Mouse (Mus musculus) heart, embryonic 16.5 days (tissue): Measurements from ENCODE around the gene Pth1r. TPM values are rescaled to one million over a fixed set of nuclear protein-coding genes. Genes with fewer than 3 reads are reported as not detected.

Experiments
- ATAC-seq: fragments of 200-750 bp; cut with Nextera tagmentation; replicated peaks from 2 replicates; pipeline ENCODE4 v1.8.0; 2017; ENCODE audit warnings: moderate number of reproducible peaks; ENCODE audit not compliant: insufficient read depth, low FRiP score; ENCODE audit errors: extremely low read depth
- H3K27ac ChIP-seq: fragments of 300-500 bp; sonication (generic); 2 replicates; pipeline ENCODE4 v1.5.1; 2014; ENCODE audit warnings: mild to moderate bottlenecking, low read length, control low read depth, moderate library complexity
- H3K27me3 ChIP-seq: fragments of 300-500 bp; sonication (generic); 2 replicates; pipeline ENCODE4 v1.6.1; 2014; ENCODE audit warnings: low read length, mixed read lengths; ENCODE audit not compliant: control insufficient read depth, insufficient read depth
- H3K36me3 ChIP-seq: fragments of 300-500 bp; sonication (generic); 2 replicates; pipeline ENCODE4 v1.6.1; 2014; ENCODE audit not compliant: control insufficient read depth, insufficient read depth
- H3K4me1 ChIP-seq: fragments of 300-500 bp; sonication (generic); 2 replicates; pipeline ENCODE4 v1.6.1; 2014; ENCODE audit warnings: low read length, mixed read lengths; ENCODE audit not compliant: control insufficient read depth, insufficient read depth
- H3K4me2 ChIP-seq: fragments of 300-500 bp; sonication (generic); 2 replicates; pipeline ENCODE4 v1.6.1; 2014; ENCODE audit warnings: low read depth, mild to moderate bottlenecking, control low read depth, low read length
- H3K4me3 ChIP-seq: fragments of 300-500 bp; sonication (generic); 2 replicates; pipeline ENCODE4 v1.5.1; 2014; ENCODE audit warnings: mild to moderate bottlenecking, control low read depth, low read length
- H3K9ac ChIP-seq: fragments of 300-500 bp; sonication (generic); 2 replicates; pipeline ENCODE4 v1.6.1; 2014; ENCODE audit warnings: low read length, control low read depth
- H3K9me3 ChIP-seq: fragments of 300-500 bp; sonication (generic); replicated peaks from 2 replicates; pipeline ENCODE4 v1.6.1; 2016; ENCODE audit warnings: low read length; ENCODE audit not compliant: control insufficient read depth
- WGBS: fragments of 180-500 bp; shearing (Covaris S2); extraction: QIAGEN DNeasy Blood & Tissue Kit; methylation state at CpG from one replicate; pipeline ENCODE4 v1.1.7; 2014; 5-methylcytosine and 5-hydroxymethylcytosine counted together
- polyA plus RNA-seq: library from polyadenylated mRNA; unstranded; fragments of >200 nt; fragmentation: Nextera tagmentation; extraction: Ambion mirVana; gene quantifications from 2 replicates; pipeline ENCODE4 v1.2.1, GENCODE M21; 2015

Pth1r gene
- polyA plus RNA-seq, 1 experiment from 2014 or later: 21.0 TPM

DNA sequence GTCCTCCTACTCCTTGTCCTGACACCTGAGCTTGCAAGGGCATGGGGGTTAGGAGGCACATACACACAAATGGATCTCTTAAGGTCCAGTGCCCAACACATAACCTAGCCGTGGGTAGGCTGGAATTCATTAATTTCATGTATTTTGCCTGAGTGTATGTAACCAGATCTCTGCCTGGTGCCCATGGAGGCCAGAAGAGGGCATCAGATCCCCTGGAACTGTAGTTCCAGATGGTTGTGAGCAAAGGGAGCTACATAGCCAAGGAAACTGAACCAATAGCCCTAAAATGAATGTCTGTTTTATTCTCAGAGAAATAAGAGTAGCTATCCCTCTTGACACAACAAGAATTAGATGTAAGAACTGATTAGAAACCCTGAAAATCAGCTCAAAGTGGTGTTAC, 31.5 kb downstream of the Pth1r start:
- H3K4me2 ChIP-seq: no peak overlapping the region
- no peaks in the 10 kb centered on the region for H3K27me3 ChIP-seq
- 76% methylated on average over 1 of the region's 1 CpGs for WGBS
- no peak overlapping the region for H3K4me3 ChIP-seq
- H3K9me3 ChIP-seq: no peaks in the 10 kb centered on the region
- no peak for ATAC-seq
- H3K4me1 ChIP-seq: no peaks in the 10 kb centered on the region
- H3K9ac ChIP-seq: no peak overlapping the region
- no peak overlapping the region for H3K27ac ChIP-seq
- peaks cover 19% of the 10 kb centered on the region for H3K36me3 ChIP-seq

- Histone ChIP-seq H3K27ac (no peak overlapping the region), H3K4me1 (peaks cover 10% of the 10 kb centered on the region), H3K9ac (no peak overlapping the region), H3K4me2 (no peak overlapping the region), H3K4me3 (no peak overlapping the region), H3K27me3 (no peaks in the 10 kb centered on the region), H3K36me3 (peaks cover 21% of the 10 kb centered on the region), H3K9me3 (no peaks in the 10 kb centered on the region)
- no peak for ATAC-seq
- whole genome bisulfite sequencing: 78% methylated on average over 1 of the region's 1 CpGs
These were observed 33.6 kb downstream of the Pth1r start for GRCm38 (mm10) chr9:110713389-110713788.

DNA sequence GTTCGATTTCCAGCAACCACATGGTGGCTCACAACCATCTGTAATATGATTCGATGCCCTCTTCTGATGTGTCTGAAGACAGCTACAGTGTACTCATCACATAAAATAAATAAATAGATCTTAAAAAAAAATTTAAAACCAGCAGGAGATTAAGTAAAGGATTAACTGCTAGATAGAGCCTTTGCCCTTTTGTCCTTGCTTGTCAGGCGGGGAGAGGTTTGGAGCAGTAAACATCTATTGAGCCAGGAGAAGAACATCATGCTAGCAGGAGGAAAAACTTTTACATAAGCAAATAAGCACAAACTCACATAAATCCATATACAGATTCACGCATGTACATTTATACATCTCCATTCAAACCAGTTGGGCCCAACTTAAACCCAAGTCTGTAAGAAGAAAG, 34.4 kb downstream of the Pth1r start:
- 88% methylated on average over 4 of the region's 4 CpGs for WGBS
- peaks cover 10% of the 10 kb centered on the region for H3K4me1 ChIP-seq
- H3K27ac ChIP-seq: no peak overlapping the region
- no peak for ATAC-seq
- H3K9ac ChIP-seq: no peak overlapping the region
- H3K4me2 ChIP-seq: no peak overlapping the region
- H3K9me3 ChIP-seq: no peaks in the 10 kb centered on the region
- peaks cover 21% of the 10 kb centered on the region for H3K36me3 ChIP-seq
- no peaks in the 10 kb centered on the region for H3K27me3 ChIP-seq
- H3K4me3 ChIP-seq: no peak overlapping the region

DNA sequence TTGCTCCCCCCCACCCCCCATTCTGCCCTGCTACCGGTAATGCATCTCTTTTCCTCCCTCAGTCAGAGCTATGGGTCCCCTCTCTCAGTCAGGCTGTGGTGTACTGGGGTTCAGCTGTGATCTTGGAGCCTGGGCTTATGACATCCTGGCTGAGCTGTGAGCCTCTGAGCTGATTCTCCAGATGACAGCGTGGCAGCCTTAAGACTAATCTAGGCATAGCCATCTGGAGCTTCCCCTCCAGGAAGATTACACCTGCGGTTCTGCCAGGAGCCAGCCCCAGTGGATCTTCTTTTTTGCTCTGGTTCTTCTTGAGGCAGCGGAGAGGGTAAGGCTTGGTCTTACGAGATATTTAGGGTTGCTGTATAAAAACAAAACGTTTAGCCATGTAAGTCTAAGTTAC, 34.9 kb downstream of the Pth1r start:
- no peaks in the 10 kb centered on the region for H3K27me3 ChIP-seq
- no peak overlapping the region for H3K4me3 ChIP-seq
- no peak for ATAC-seq
- no peak overlapping the region for H3K9ac ChIP-seq
- H3K27ac ChIP-seq: no peak overlapping the region
- peaks cover 21% of the 10 kb centered on the region for H3K36me3 ChIP-seq
- no peaks in the 10 kb centered on the region for H3K9me3 ChIP-seq
- no peak overlapping the region for H3K4me2 ChIP-seq
- H3K4me1 ChIP-seq: peaks cover 10% of the 10 kb centered on the region
- whole genome bisulfite sequencing: 89% methylated on average over 6 of the region's 6 CpGs

- ATAC-seq: no peak
- no peak overlapping the region for H3K9ac ChIP-seq
- H3K4me3 ChIP-seq: no peak overlapping the region
- no peaks in the 10 kb centered on the region for H3K27me3 ChIP-seq
- no peaks in the 10 kb centered on the region for H3K9me3 ChIP-seq
- H3K4me2 ChIP-seq: no peak overlapping the region
- H3K4me1 ChIP-seq: peaks cover 10% of the 10 kb centered on the region
- peaks cover 21% of the 10 kb centered on the region for H3K36me3 ChIP-seq
- WGBS: 95% methylated on average over 1 of the region's 1 CpGs
- H3K27ac ChIP-seq: no peak overlapping the region
These were observed 35.4 kb downstream of the Pth1r start for GRCm38 (mm10) chr9:110711532-110711931.

DNA sequence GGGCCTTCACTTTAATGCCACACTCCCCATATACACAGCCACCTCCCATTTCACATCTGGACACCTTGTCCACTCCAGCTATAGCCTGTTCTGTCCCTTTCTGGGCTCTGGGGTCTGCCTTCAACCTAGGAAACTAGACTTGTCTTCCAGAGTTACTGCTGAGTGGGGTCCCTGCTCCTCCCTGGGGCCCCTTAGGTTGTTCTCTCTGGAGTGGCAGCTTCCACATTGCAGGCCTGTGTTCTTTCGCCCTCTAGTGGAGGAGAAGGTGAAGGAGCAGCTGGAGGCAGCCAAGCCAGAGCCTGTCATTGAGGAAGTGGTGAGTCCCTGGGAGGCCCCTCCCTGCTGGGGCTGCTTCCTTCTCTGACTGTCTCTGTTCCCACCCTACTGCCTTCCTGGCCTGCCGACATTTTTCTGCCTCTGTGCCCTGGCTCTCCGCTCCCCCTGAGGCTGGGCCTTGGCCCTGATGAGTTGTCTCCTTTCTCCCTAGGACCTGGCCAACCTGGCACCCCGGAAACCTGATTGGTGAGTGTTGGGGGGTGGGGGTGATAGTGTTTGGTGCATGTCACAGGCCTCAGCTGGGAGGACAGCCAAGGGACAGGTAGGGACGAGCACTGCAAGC, 37.2 kb downstream of the Pth1r start:
- H3K27me3 ChIP-seq: no peaks in the 10 kb centered on the region
- 34% methylated on average over 5 of the region's 5 CpGs for WGBS
- no peaks in the 10 kb centered on the region for H3K9me3 ChIP-seq
- H3K4me1 ChIP-seq: peaks cover 10% of the 10 kb centered on the region
- peak overlapping the region; percentile 63 for H3K9ac ChIP-seq
- peak overlapping the region; percentile 39 for H3K4me3 ChIP-seq
- peaks cover 17% of the 10 kb centered on the region for H3K36me3 ChIP-seq
- peak overlapping the region; percentile 53 for H3K4me2 ChIP-seq
- peak; percentile 87 for ATAC-seq
- H3K27ac ChIP-seq: peak overlapping the region; percentile 14; the same call in 1 of the 2 replicates

DNA sequence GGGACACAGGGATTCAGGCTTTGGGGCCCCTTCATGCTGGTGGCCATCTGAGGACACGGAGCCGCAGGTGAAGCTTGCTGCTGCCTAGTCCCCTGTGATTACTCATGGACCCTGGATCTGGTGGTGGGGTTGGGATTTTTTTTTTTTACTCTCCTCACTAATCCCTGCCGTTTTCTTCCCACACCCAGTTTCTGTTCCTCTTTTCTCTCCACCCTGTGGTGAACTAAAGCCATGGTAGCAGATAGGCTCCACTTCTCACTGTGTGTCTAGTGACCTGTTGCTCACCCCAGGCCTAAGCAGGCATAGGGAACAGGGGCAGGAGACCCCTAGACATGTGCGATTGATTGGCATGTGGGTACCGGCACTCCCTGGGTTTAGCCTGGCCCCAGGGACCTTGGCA, 40.2 kb downstream of the Pth1r start:
- no peak overlapping the region for H3K4me2 ChIP-seq
- H3K36me3 ChIP-seq: peaks cover 7% of the 10 kb centered on the region
- H3K4me3 ChIP-seq: no peak overlapping the region
- no peak for ATAC-seq
- H3K27me3 ChIP-seq: no peaks in the 10 kb centered on the region
- no peak overlapping the region for H3K9ac ChIP-seq
- H3K4me1 ChIP-seq: peaks cover 23% of the 10 kb centered on the region
- no peak overlapping the region for H3K27ac ChIP-seq
- no peaks in the 10 kb centered on the region for H3K9me3 ChIP-seq
- 77% methylated on average over 5 of the region's 5 CpGs for WGBS

DNA sequence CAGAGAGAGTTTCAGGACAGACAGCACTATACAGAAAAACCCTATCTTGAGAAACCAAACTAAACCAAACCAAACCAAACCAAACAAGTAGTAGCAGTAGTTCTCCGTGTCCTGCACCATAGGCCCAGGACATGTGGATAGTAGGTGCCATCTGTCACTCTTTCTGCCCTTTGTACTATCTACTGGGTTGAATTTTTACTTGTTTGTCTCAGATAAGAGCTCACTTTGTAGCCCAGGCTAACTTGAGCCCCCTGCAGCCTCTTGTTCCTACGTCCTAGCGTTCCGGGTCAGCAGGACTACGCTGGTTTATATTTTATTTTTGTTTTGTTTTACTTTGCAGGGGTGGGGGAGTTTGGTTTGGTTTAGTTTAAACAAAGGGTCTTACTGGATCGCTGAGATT, 43.0 kb downstream of the Pth1r start:
- peaks cover 13% of the 10 kb centered on the region for H3K4me1 ChIP-seq
- no peak overlapping the region for H3K27ac ChIP-seq
- H3K4me2 ChIP-seq: no peak overlapping the region
- 93% methylated on average over 6 of the region's 6 CpGs for WGBS
- no peak for ATAC-seq
- H3K36me3 ChIP-seq: no peaks in the 10 kb centered on the region; the same call in 1 of the 2 replicates
- H3K27me3 ChIP-seq: no peaks in the 10 kb centered on the region
- no peak overlapping the region for H3K9ac ChIP-seq
- no peak overlapping the region for H3K4me3 ChIP-seq
- no peaks in the 10 kb centered on the region for H3K9me3 ChIP-seq

DNA sequence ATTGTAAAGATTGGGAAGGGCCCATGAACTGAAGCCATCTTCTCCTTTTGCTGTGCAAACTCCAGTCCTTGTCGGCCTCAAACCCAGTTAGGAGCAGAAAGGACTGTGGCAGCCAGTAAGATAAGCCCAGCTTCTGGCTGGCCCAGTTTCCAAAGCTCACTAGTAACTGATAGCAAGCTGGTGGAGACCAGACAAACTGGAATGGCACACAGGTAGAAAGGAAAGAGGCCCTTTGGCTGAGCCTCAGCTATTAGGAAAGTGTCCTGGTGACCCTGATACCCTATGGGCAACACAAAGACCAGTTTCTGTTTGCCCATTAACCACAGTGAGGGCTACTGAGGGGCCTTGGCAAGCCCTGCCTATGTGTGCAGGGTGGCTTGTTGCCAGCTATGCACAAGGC, 44.1 kb downstream of the Pth1r start:
- no peak overlapping the region for H3K4me2 ChIP-seq
- no peaks in the 10 kb centered on the region for H3K9me3 ChIP-seq
- ATAC-seq: 0 out of 2 replicates have a peak, but pooled peaks have one; percentile 33
- no peaks in the 10 kb centered on the region; the same call in 1 of the 2 replicates for H3K36me3 ChIP-seq
- no peaks in the 10 kb centered on the region for H3K27me3 ChIP-seq
- WGBS: 26% methylated on average over 1 of the region's 1 CpGs
- peak overlapping the region; percentile 83 for H3K27ac ChIP-seq
- no peak overlapping the region for H3K4me3 ChIP-seq
- peaks cover 13% of the 10 kb centered on the region for H3K4me1 ChIP-seq
- peak overlapping the region; percentile 9; the same call in 1 of the 2 replicates for H3K9ac ChIP-seq
